Mouse (Mus musculus) liver, adult 2 months (tissue): ENCODE measurements around the gene Zfp184.

Experiments used
- CTCF ChIP-seq: fragments of 200-500 bp; IDR thresholded peaks from 2 replicates; pipeline ENCODE4 v1.5.1; 2011; ENCODE audit warnings: low read depth, low read length, control low read depth
- POLR2A ChIP-seq: fragments of 200-500 bp; IDR thresholded peaks from 2 replicates; pipeline ENCODE4 v1.6.1; 2011; ENCODE audit warnings: low read length, control low read depth; ENCODE audit not compliant: insufficient read depth; ENCODE audit errors: extremely low read depth

- no peak for TF ChIP-seq CTCF
- no peak for TF ChIP-seq POLR2A
Measured at GRCm38 (mm10) chr13:21981803-21982193, 36.9 kb downstream of the Zfp184 start.
